In the genomic region with DNA sequence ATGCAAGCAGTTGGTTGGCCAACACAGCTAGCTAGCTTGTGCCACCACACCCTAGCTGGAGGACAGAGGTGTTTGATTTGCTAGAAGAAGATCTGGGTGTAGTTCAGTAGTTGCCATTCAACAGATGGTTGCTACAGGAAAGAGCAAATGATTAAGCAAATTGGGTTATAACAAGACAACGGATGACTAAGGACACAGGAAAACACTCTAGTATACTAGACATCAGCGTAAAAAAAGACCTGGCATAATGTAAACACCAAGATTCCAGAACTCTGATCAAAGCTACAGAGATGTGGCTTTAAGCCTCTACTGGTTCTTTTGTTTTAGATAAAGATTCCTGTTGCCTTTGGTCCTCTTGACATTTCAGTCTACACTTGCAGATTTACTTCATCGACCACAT, we compare ENCODE assay signal across 9 mouse cellular contexts. TPM values are rescaled to one million over a fixed set of nuclear protein-coding genes. Genes with fewer than 3 reads are reported as not detected.
DNase-seq lines count a peak whose midpoint lies in the region; ATAC-seq and TF ChIP-seq lines count a peak whose summit lies in the region.
"Had no signal": no experiment of that assay in that cellular context is flagged by ENCODE, and none has a peak within 500 bp of the region (broad histone marks: within the 10 kb centered on the region; RNA-seq: fewer than 3 reads in every experiment).

No protein-coding gene starts in this region.

- TF ChIP-seq POLR2A in CH12.LX (IDR thresholded peaks at IDR 0.05; ENCODE audit: low read depth, low read length) = no peak

- no peak overlapping the region for H3K4me3 ChIP-seq in hindbrain, embryonic 14.5 days (replicated peaks; ENCODE audit: low read length)
- H3K4me3 ChIP-seq in hindbrain, embryonic 11.5 days (ENCODE audit: low read depth, low read length) = no peak overlapping the region
- no peak overlapping the region for H3K4me3 ChIP-seq in CH12.LX (replicated peaks in 1 of 3; ENCODE audit: low read depth in 2 of 3, low read length in 2 of 3, poor library complexity in 1 of 3)
- peak overlapping the region; percentile 53; the same call in 1 of the 2 replicates for H3K4me3 ChIP-seq in liver, embryonic 12.5 days
- H3K4me3 ChIP-seq in layer of hippocampus, adult 2 months = no peak overlapping the region

- 75% methylated on average over 3 of the region's 3 CpGs for WGBS in hindbrain, embryonic 14.5 days
- WGBS in hindbrain, embryonic 11.5 days = 71% methylated on average over 3 of the region's 3 CpGs
- WGBS in liver, embryonic 12.5 days (ENCODE audit: insufficient replicate concordance) = 51% methylated on average over 3 of the region's 3 CpGs

- DNase-seq in hindbrain, embryonic 14.5 days (ENCODE audit: low spot score) = no peak
- no peak for DNase-seq in hindbrain, embryonic 11.5 days (ENCODE audit: low spot score)
- DNase-seq in CH12.LX (ENCODE audit: extremely low read depth) = no peak
- peak; percentile 16 for DNase-seq in NIH3T3 (ENCODE audit: low read depth)
- DNase-seq in layer of hippocampus, adult 2 months (ENCODE audit: low spot score in 2 of 2) = no peak
- no peak for DNase-seq in thymus, postnatal 25 days
- DNase-seq: gastrocnemius, postnatal 14 days had no signal

- no peaks in the 10 kb centered on the region for H3K27me3 ChIP-seq in hindbrain, embryonic 14.5 days (ENCODE audit: control insufficient read depth, insufficient read depth, low read length)
- H3K27me3 ChIP-seq in hindbrain, embryonic 11.5 days (ENCODE audit: control insufficient read depth, insufficient read depth, low read length) = no peaks in the 10 kb centered on the region
- no peaks in the 10 kb centered on the region for H3K27me3 ChIP-seq in CH12.LX (replicated peaks)
- H3K27me3 ChIP-seq in liver, embryonic 12.5 days (replicated peaks) = no peaks in the 10 kb centered on the region

- H3K27ac ChIP-seq in hindbrain, embryonic 14.5 days = no peak overlapping the region
- H3K27ac ChIP-seq in hindbrain, embryonic 11.5 days (ENCODE audit: low read depth, low read length) = no peak overlapping the region
- H3K27ac ChIP-seq in CH12.LX (ENCODE audit: insufficient read depth, low read depth) = no peak overlapping the region
- 0 out of 2 replicates have a peak overlapping the region, but pooled peaks have one; percentile 90 for H3K27ac ChIP-seq in liver, embryonic 12.5 days
- no peak overlapping the region for H3K27ac ChIP-seq in layer of hippocampus, adult 2 months

- in situ Hi-C loops in CH12.LX (cut with MboI; ENCODE audit: low pct_ligation_motif_present, low pct_unique_long_range_greater_than_20kb, low sequenced_read_pairs) = loop anchor here (25.0 kb wide), 1 partner anchor 511 kb away; no protein-coding TSS in a partner anchor

- H3K79me2 ChIP-seq in CH12.LX (replicated peaks; ENCODE audit: control insufficient read depth, extremely low read depth, insufficient read depth, poor library complexity, severe bottlenecking) = peaks cover 32% of the 10 kb centered on the region

- dilution Hi-C loops in CH12.LX (cut with MboI; ENCODE audit: extremely low pct_ligation_motif_present, extremely low pct_unique_long_range_greater_than_20kb, low sequenced_read_pairs) = no loop called here

- TF ChIP-seq EP300 in CH12.LX (IDR thresholded peaks at IDR 0.05; ENCODE audit: low read length) = no peak

- H3K9me3 ChIP-seq in hindbrain, embryonic 14.5 days (ENCODE audit: control insufficient read depth, low read length) = no peaks in the 10 kb centered on the region
- no peaks in the 10 kb centered on the region for H3K9me3 ChIP-seq in hindbrain, embryonic 11.5 days (ENCODE audit: control insufficient read depth, low read length)
- peaks cover 20% of the 10 kb centered on the region for H3K9me3 ChIP-seq in CH12.LX (replicated peaks; ENCODE audit: low read length)
- no peaks in the 10 kb centered on the region for H3K9me3 ChIP-seq in liver, embryonic 12.5 days (replicated peaks)
- H3K9me3 ChIP-seq: forebrain, embryonic 10.5 days had no signal

- peaks cover 14% of the 10 kb centered on the region for H3K4me1 ChIP-seq in hindbrain, embryonic 14.5 days (replicated peaks; ENCODE audit: control insufficient read depth, insufficient read depth, low read length)
- H3K4me1 ChIP-seq in hindbrain, embryonic 11.5 days (replicated peaks; ENCODE audit: control insufficient read depth, insufficient read depth, low read length) = 0 out of 2 replicates have a peak, but pooled peaks cover 2% of the 10 kb centered on the region
- peaks cover 9 to 51% of the 10 kb centered on the region in 2 experiments for H3K4me1 ChIP-seq in CH12.LX (ENCODE audit: control insufficient read depth in 1 of 2, insufficient read depth in 2 of 2)
- H3K4me1 ChIP-seq in liver, embryonic 12.5 days = peaks cover 32% of the 10 kb centered on the region

- peak overlapping the region; percentile 58; the same call in 1 of the 2 replicates for H3K4me2 ChIP-seq in hindbrain, embryonic 14.5 days (replicated peaks)
- H3K4me2 ChIP-seq in hindbrain, embryonic 11.5 days (replicated peaks; ENCODE audit: low read depth, low read length) = no peak overlapping the region
- H3K4me2 ChIP-seq in CH12.LX (ENCODE audit: insufficient read depth, low read depth, poor library complexity, severe bottlenecking) = no peak overlapping the region
- H3K4me2 ChIP-seq in liver, embryonic 12.5 days = peak overlapping the region; percentile 75

- TF ChIP-seq CTCF in CH12.LX (conservative IDR thresholded peaks at IDR 0.05 in 1 of 2, IDR thresholded peaks at IDR 0.05 in 1 of 2; ENCODE audit: low read depth in 2 of 2, low read length in 2 of 2) = no peak
- TF ChIP-seq CTCF in layer of hippocampus, adult 2 months (conservative IDR thresholded peaks at IDR 0.05) = no peak

- no peak for ATAC-seq in hindbrain, embryonic 14.5 days (ENCODE audit: low FRiP score)
- no peak for ATAC-seq in hindbrain, embryonic 11.5 days (ENCODE audit: low FRiP score)
- ATAC-seq in liver, embryonic 12.5 days = no peak

- H3K36me3 ChIP-seq in hindbrain, embryonic 14.5 days (replicated peaks; ENCODE audit: control insufficient read depth, insufficient read depth) = peaks cover 2% of the 10 kb centered on the region; the same call in 1 of the 2 replicates
- H3K36me3 ChIP-seq in hindbrain, embryonic 11.5 days (ENCODE audit: control insufficient read depth, insufficient read depth, low read length) = no peaks in the 10 kb centered on the region
- peaks cover 10 to 24% of the 10 kb centered on the region in 2 experiments for H3K36me3 ChIP-seq in CH12.LX (replicated peaks in 1 of 2; ENCODE audit: control insufficient read depth in 1 of 2, insufficient read depth in 1 of 2, low read length in 1 of 2)
- peaks cover 7% of the 10 kb centered on the region for H3K36me3 ChIP-seq in liver, embryonic 12.5 days

- H3K9ac ChIP-seq in hindbrain, embryonic 14.5 days = no peak overlapping the region
- H3K9ac ChIP-seq in hindbrain, embryonic 11.5 days (ENCODE audit: low read depth, low read length) = no peak overlapping the region
- H3K9ac ChIP-seq in CH12.LX (ENCODE audit: insufficient read depth, low read depth) = 0 out of 2 replicates have a peak overlapping the region, but pooled peaks have one; percentile 11
- peak overlapping the region; percentile 72; the same call in 1 of the 2 replicates for H3K9ac ChIP-seq in liver, embryonic 12.5 days

- no peak for TF ChIP-seq RAD21 in CH12.LX (IDR thresholded peaks at IDR 0.05; ENCODE audit: low read depth, low read length)

TF ChIP-seq in CH12.LX, 34 proteins besides CTCF, POLR2A, EP300 and RAD21:
- TF ChIP-seq CHD1 (IDR thresholded peaks at IDR 0.05; ENCODE audit: low read depth, low read length) (no peak), NRF1 (IDR thresholded peaks at IDR 0.05; ENCODE audit: low read depth, low read length) (no peak), MAX (IDR thresholded peaks at IDR 0.05; ENCODE audit: low read length) (no peak), SIN3A (IDR thresholded peaks at IDR 0.05; ENCODE audit: low read length) (0 out of 2 replicates have a peak, but pooled peaks have one; percentile 13), KAT2A (IDR thresholded peaks at IDR 0.05; ENCODE audit: insufficient replicate concordance, low read length) (no peak), SMC3 (IDR thresholded peaks at IDR 0.05; ENCODE audit: low read depth, low read length) (no peak), ZMIZ1 (IDR thresholded peaks at IDR 0.05; ENCODE audit: low read depth, low read length) (peak; percentile 17; the same call in 1 of the 2 replicates), JUN (IDR thresholded peaks at IDR 0.05; ENCODE audit: insufficient read depth, low read depth, low read length) (no peak), GABPA (IDR thresholded peaks at IDR 0.05; ENCODE audit: insufficient replicate concordance, low read depth, low read length) (no peak), ZKSCAN1 (IDR thresholded peaks at IDR 0.05; ENCODE audit: borderline replicate concordance, low read depth, low read length) (no peak), ELF1 (IDR thresholded peaks at IDR 0.05; ENCODE audit: low read depth, low read length) (no peak), MXI1 (IDR thresholded peaks at IDR 0.05; ENCODE audit: low read depth, low read length) (no peak)

RNA-seq across cellular contexts. Expression of a gene that starts 0.4 kb away (rescaled TPM):
- 37.9 and 39.9 TPM in 2 replicates for polyA plus RNA-seq in hindbrain, embryonic 14.5 days (2014; fragmentation: Nextera tagmentation; extraction: Ambion mirVana)
- 56.0 and 65.7 TPM in 2 replicates for polyA plus RNA-seq in hindbrain, embryonic 11.5 days (2014; fragmentation: Nextera tagmentation; extraction: Ambion mirVana)
- 68.8 and 73.6 TPM in 2 replicates for total RNA-seq in CH12.LX (2012; rRNA removed)
- total RNA-seq in CH12.LX (2014; rRNA removed) = 166 and 177 TPM in 2 replicates
- 79.0 and 103 TPM in 2 replicates for polyA plus RNA-seq in CH12.LX (2012; ENCODE audit: insufficient read length, low read depth)
- 25.0 and 26.0 TPM in 2 replicates for polyA plus RNA-seq in liver, embryonic 12.5 days (2016; fragmentation: Nextera tagmentation; extraction: Ambion mirVana)
- total RNA-seq in layer of hippocampus, adult 2 months (2021) = 10 to 100 TPM; 11.1 to 12.7 TPM

RNA-seq across cellular contexts. Expression of a gene that starts 14.8 kb away (rescaled TPM):
- 79.7 and 86.5 TPM in 2 replicates for polyA plus RNA-seq in hindbrain, embryonic 14.5 days (2014; fragmentation: Nextera tagmentation; extraction: Ambion mirVana)
- polyA plus RNA-seq in hindbrain, embryonic 11.5 days (2014; fragmentation: Nextera tagmentation; extraction: Ambion mirVana) = 69.3 and 74.3 TPM in 2 replicates
- total RNA-seq in CH12.LX (2012; rRNA removed) (51.9 and 77.1 TPM in 2 replicates), CH12.LX (2014; rRNA removed) (123 and 155 TPM in 2 replicates)
- polyA plus RNA-seq in CH12.LX (2012; ENCODE audit: insufficient read length, low read depth) = 130 and 138 TPM in 2 replicates
- 25.6 and 27.4 TPM in 2 replicates for polyA plus RNA-seq in liver, embryonic 12.5 days (2016; fragmentation: Nextera tagmentation; extraction: Ambion mirVana)
- total RNA-seq in layer of hippocampus, adult 2 months (2021) = 10 to 100 TPM; 36.7 to 40.6 TPM

Comparison
In these comparisons a context has a peak if more than half of its experiments do, and no peak if none do; other contexts are left out.
1. H3K4me2 ChIP-seq: peak in hindbrain, embryonic 14.5 days (single experiment) and liver, embryonic 12.5 days (single experiment); none in hindbrain, embryonic 11.5 days (single experiment) and CH12.LX (single experiment).
2. H3K9ac ChIP-seq: peak in CH12.LX (single experiment) and liver, embryonic 12.5 days (single experiment); none in hindbrain, embryonic 14.5 days (single experiment) and hindbrain, embryonic 11.5 days (single experiment).